Mouse (Mus musculus) liver, embryonic 14.5 days (tissue): ENCODE results near the gene Ehmt1.

Experiments
- CTCF ChIP-seq: IDR thresholded peaks from 2 replicates; pipeline ENCODE4 v1.5.1; 2016; ENCODE audit warnings: antibody characterized with exemption, low read depth, control low read depth
- EP300 ChIP-seq: IDR thresholded peaks from 2 replicates; pipeline ENCODE4 v1.6.1; 2016; ENCODE audit warnings: antibody characterized with exemption, low read depth

DNA sequence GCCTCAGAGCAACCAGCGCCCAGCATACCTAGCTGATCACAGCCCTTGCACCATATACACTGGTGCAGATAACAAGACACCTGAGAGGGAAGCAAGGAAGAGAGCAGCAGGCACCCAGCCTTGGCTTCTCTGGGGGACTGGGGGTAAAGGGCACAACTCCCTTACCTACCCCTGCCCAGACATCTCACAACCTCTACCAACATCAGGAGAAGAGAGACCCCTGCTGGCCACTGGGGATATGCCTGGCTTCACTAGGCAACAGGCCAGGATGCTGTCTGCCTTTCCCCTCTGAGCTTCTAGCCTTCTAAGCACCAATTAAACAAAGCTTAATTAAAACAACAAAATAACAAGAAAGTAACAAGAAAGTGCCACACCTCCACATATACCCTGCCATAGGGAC, 164.1 kb downstream of the Ehmt1 start:
- TF ChIP-seq CTCF: peak; percentile 72
- no peak for TF ChIP-seq EP300
